Mouse (Mus musculus): ENCODE results near the gene Tbxa2r. TPM values are rescaled to one million over a fixed set of nuclear protein-coding genes. Genes with fewer than 3 reads are reported as not detected.
A peak's percentile ranks its signal among the peaks of the same experiment; 100 is the strongest.

The Tbxa2r gene
- total RNA-seq, 2 experiments from 2014 or later, result 1.9 to 2.9 TPM

DNA sequence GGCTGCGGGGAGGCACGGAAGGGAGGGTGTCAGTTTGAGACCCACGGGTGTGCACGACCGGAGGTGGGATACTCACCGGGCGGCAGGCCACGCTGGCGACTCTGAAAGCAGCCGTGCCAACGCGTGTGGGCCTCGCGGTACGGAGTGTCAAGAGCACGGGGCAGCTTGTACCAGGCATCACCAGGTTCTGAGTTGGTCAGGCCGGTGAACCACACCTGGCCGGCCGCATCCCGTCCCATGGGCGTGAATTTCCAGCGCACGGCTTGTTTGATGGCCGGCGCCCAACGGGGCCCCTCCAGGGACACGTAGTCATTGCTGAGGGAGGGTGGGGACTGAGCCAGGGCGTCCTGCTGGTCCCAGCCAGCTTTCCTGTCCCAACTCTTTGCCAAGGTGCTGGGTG lies 36.1 kb downstream of the Tbxa2r start:
- DNase-seq (ENCODE audit: low spot score in 2 of 2), result no peak

DNA sequence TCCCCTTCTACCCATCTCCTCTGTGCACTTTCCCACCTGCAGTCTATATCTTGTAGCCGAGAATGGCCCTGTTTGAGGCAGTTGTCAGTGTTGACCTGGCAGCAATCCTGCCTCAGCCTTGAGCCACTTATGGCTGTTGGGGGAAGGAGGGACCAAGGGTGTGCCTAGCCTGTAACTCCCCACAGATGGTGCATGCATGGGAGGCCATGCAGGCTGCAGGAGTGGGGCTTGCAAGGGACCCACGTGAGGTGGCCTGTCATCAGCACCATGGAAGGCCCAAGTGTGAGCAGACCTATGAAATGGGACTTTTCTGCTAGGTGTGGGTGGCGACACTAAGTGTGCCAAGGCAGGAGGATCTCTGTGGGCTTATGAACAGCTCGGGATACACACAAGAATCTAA lies 36.5 kb downstream of the Tbxa2r start:
- DNase-seq (ENCODE audit: low spot score in 2 of 2), result no peak

DNA sequence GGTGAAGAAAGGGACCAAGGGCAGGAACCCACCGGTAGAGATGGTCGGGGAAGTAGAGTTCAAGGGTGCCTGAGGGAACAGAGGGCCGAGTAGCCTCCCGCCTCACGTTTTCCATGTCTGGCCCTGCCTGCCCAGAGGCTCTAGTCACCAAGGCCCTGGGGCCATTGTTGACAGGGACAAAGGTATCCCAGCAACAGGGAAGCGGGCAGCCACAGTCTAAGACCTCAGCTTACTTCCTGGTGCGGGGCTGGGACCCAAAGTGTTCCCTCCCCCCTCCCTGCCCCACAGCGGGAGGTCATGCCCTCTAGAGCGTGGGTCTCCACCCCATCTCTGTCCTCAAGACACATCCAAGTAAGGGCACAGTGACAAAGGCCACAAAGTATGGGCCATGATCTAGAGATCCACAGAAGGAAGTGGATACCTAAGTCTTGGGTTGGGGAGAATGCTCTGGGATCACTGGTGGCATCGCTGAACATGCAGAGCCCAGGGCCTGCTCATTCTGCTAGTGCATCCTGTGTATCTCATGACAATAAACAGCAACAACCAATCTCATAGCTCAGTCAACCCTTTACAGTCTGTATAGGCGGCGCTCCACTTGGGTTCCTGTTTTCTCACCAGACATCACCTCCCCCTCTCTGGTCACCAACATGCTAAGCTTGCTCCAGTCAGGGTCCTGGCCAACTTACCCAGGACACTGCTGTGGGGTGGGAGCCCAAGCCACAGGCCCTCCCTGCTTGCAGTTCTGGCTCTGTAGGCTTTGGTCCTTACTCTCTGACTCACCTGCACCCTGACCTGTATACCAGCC lies 37.3 kb downstream of the Tbxa2r start, which contains the start of gene 4930404N11Rik:
4930404N11Rik (minus strand) TSS at position 145 of the 805 bp plus-strand sequence.
- no peak for DNase-seq (ENCODE audit: low spot score in 2 of 2)

DNA sequence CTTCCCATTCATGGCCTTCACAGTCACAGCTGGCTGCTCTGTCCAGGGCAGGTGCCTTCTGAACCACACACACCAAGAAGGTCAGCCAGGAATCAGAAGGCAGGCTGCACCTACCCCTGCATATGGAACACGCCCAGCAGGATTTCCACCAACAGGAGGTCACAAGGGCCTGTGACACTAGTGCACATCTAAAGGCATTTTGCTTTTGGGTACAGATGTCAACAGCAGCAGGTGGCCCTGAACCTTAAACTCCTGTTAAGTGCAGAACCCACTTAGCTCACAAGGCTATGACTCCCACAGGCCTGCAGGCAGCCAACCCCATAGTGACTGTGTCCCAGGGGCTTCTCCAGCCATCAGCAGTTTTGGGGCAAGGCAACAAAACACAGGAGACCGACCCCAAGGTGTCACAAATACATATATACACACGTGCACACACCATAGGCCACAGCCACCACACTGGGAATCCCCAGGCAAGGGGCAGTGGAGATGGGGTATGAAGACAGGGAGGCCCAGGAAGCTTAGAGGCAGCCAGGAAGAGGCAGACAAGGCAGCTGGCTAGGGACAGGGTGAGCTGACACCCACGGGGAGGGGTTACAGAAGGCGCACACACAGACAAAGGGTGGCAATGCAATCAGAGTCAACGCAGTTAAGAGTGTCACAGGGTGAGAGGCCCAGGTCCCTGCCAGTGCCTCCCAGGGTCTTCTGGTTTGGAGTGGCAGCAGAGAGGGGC lies 38.1 kb downstream of the Tbxa2r start:
- DNase-seq (ENCODE audit: low spot score in 2 of 2), result no peak

GRCm38 (mm10) chr10:81367207-81367495 lies 38.6 kb downstream of the Tbxa2r start:
- no peak for DNase-seq (ENCODE audit: low spot score in 2 of 2)

- no peak for DNase-seq (ENCODE audit: low spot score in 2 of 2)
Observed at GRCm38 (mm10) chr10:81375322-81375721, 46.8 kb downstream of the Tbxa2r start.

DNA sequence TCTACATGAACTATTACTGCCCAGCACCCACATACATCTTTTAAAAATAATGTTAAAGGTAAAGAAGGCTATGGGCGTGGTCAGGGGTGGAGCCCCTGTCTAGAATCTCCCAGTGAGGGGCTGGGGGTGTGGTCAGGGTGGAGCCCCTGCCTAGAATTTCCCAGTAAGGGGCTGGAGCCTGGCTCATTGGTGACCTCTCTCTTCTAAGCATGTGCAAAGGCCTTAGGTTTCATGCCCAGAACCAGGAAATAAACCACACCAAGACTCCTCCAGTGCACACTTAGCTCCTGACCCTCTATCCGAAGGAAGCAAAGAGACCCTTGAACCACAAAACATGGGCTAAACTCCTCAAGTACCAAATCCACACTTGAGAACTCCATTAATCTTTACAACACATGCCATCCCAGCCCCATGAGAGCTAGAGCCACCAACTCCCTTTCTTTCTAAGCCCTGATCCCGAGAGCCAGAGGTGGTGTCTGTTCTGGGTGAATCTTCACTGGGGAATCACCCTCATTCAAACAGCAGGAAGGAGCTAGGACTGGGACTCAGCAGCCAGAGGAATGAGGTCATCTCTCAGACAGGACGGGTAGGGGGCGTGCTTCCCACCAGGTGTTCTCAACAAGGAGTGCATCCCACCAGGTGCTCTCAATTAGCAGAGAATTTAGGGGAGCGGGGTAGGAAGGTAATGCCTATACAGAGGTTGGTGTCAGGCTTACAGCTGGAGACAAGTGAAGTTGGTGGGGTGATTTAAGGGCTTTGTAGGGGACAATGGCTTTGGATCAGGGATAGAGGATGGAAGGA lies 48.2 kb downstream of the Tbxa2r start:
- no peak for DNase-seq (ENCODE audit: low spot score in 2 of 2)

DNA sequence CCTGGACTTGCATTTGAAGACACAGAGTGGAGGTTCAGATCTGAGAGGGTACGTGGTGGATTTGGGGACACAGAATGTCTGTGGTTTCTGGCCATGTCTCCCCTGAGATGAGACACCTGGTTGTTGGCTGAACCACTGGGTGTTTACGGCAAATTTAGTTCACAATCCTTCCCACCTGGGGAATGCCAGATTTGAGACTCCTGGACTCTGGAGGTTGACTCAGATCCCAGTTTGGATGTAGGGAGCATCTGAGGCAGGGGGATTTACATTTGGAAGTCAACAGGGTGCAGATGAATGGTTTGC lies 48.8 kb downstream of the Tbxa2r start:
- no peak for DNase-seq (ENCODE audit: low spot score in 2 of 2)

DNA sequence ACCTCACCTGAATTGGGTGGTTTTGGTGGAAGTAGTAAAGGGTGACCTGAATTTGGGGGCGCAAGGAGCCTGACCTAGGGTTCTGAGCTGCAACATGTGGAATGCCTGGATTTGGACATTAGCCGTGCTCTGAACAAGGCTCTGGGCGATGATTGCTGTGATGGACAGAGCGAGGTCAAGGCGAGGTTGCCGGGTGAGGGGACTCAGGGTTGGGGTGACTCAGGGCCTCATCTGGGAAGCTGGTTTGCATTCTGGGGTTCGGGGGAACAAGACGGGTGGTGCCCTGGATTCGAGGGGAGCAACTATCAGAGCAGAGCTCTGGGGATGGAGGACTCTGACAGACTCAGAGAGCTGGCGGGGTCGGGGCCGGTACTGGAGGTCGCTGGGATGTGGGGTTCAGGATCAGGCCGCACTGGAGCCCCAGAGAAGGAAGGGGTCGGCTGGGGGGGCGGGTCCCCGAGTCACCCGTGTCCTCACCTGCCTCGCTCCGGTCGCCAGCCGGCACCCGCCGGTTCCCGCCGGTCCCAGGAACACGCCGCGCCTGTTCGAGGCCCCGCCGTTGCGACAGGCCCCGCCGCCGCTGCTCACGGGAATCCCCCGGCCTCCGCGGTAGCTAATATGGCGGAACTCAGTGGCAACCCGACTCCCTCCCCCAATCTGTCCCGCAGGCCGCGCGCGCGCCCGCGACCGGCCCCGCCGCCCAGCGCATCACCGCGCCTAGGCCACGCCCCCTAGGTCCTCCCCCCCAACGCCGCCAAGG lies 49.4 kb downstream of the Tbxa2r start, which contains the start of gene Fzr1:
Fzr1 (minus strand) TSS at position 724 of the 760 bp plus-strand sequence.
- DNase-seq (ENCODE audit: low spot score in 2 of 2), result no peak

DNA sequence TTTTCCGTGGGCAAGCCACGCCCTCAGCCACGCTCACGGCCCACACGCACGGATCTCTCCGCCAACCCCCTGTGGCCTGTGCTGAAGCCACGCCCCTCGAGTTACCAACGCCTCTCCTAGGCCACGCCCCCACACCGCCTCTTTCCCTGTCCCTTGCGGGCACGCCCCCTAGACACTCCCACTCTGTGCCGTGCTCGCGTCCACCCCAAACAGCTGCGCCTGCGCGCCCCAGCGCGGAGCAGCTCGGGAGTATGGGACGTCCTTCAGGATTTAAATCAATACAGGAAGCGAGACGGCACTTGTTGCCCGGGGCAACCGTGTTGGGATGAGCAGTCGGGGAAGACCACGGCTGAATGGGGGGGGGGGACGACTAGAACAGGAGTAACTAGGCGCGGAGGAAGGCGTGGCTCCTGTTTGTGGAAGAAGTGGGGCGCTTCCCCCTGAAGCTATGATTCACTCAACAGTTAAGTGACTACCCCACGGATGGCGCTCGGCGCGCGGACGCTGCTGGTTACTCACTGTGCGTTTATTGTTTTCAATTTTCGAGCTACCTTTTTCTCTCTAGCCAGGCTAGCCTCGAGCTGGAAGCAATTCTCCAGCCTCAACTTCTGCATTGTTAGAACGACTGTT lies 50.1 kb downstream of the Tbxa2r start:
- DNase-seq (ENCODE audit: low spot score in 2 of 2), result peak; percentile 100

- no peak for DNase-seq (ENCODE audit: low spot score in 2 of 2)
Observed at GRCm38 (mm10) chr10:81379183-81379553, 50.6 kb downstream of the Tbxa2r start.

GRCm38 (mm10) chr10:81379809-81380378 lies 51.4 kb downstream of the Tbxa2r start:
- no peak for DNase-seq (ENCODE audit: low spot score in 2 of 2)

DNA sequence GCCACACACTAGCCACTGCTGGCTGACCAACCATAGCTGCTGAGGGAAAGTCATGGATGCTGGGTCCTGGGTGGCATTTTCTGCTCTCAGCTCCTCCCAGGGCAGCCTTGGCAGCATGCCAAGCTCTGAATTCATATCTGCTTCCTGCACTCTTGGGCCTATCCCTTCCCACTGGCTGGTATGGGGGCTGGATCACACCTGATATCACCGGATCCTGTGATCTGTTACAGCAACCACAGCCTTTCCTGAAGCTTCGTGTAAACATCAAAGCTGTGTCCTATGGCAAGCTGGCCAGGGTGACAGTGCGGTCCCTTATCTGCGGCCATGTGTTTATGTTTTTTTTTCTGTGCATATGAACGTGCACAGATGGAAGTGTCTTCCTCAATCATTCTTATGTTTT lies 53.5 kb downstream of the Tbxa2r start:
- no peak for DNase-seq (ENCODE audit: low spot score in 2 of 2)

DNA sequence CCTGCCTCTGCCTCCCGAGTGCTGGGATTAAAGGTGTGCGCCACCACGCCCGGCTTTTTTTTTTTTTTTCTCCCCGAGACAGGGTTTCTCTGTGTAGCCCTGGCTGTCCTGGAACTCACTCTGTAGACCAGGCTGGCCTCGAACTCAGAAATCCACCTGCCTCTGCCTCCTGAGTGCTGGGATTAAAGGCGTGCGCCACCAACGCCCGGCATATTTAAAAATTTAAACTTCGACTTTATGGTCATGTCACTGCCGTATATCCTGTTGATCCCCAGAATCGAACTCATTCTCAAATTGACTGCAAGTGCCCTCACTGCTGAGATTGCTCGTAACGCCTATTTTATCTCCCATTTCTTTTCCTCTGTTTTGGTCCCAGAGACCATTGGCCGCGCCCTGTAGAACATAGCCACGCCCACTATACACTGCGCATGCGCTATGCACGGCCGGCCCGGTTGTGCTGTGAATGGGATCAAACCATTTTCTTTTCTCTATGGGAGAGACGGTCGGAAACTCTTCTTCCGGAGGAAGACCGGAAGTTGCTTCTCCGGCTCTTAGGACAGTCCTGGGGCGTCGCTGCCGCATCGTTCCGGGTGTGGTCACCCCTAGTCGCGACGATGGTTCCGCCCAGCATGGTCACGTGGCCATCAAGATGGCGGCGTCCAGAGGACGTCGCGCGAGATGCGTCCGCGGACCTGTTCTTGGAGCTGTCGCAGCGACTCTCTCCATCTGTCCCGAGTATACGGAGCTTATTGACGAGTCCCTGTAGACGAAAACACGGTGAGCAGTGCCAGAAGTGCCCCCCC lies 55.5 kb downstream of the Tbxa2r start, which contains the start of the genes Dohh and Gm48551:
Dohh (plus strand) TSS at position 627 of the 803 bp plus-strand sequence.
Gm48551 (plus strand) TSS at position 665 of the 803 bp plus-strand sequence.
- DNase-seq (ENCODE audit: low spot score in 2 of 2), result peak; percentile 99

GRCm38 (mm10) chr10:81384605-81384982 lies 56.1 kb downstream of the Tbxa2r start:
- DNase-seq (ENCODE audit: low spot score in 2 of 2), result no peak

All from layer of hippocampus, postnatal 10 days (tissue).